In the genomic region with DNA sequence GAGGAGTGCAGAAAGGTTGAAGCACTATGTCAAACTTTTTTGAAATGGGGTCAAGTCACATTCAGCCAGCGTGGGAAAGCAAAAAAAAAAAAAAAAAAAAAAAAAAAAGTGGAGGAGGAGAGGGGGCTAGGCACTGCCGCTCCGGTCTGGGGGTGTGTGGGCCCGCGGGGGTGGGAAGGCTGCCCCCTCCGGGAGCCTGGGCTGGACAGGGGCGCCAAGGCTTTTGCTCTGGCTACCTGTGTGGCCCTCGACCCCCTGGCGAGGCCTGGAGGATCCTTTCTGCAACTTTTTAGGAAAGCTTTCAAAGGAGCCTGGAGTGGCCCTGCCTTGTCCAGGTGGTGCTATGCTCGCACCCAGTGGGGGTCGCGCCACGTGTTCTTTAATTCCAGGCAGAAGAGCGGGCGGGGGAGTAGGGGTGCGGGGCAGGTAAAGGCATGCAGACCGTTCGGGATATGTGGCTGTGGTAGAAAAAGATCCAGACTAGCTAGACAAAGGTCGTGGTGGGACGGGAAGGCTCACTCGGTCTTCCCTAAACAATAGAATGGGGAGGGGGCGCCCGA, we compare ENCODE assay signal across 1 mouse cellular context.
A peak's percentile ranks its signal among the peaks of the same experiment; 100 is the strongest.
TF ChIP-seq lines count a peak whose summit lies in the region.

No protein-coding gene starts in this region.

TF ChIP-seq in ES-E14, 5 proteins besides CTCF, POLR2A, EP300 and RAD21 (continued from another document):
- no peak for TF ChIP-seq CHD2 (IDR thresholded peaks at IDR 0.05; ENCODE audit: low read depth, low read length)
- TF ChIP-seq HCFC1 (IDR thresholded peaks at IDR 0.05; ENCODE audit: borderline replicate concordance, insufficient read depth, low read length): no peak
- peak; percentile 79 for TF ChIP-seq ZNF384 (IDR thresholded peaks at IDR 0.05; ENCODE audit: low read depth, low read length)
